Mouse (Mus musculus): ENCODE data around the gene Uhrf1. TPM values are rescaled to one million over a fixed set of nuclear protein-coding genes. Genes with fewer than 3 reads are reported as not detected.

Gene Uhrf1
- total RNA-seq, 2 experiments from 2014 or later: 1.8 to 3.1 TPM

- DNase-seq (ENCODE audit: low spot score in 2 of 2): peak in 1 of 2 experiments; percentile 18
Observed at GRCm38 (mm10) chr17:56273986-56274385, 29.1 kb upstream of the Uhrf1 start.

DNA sequence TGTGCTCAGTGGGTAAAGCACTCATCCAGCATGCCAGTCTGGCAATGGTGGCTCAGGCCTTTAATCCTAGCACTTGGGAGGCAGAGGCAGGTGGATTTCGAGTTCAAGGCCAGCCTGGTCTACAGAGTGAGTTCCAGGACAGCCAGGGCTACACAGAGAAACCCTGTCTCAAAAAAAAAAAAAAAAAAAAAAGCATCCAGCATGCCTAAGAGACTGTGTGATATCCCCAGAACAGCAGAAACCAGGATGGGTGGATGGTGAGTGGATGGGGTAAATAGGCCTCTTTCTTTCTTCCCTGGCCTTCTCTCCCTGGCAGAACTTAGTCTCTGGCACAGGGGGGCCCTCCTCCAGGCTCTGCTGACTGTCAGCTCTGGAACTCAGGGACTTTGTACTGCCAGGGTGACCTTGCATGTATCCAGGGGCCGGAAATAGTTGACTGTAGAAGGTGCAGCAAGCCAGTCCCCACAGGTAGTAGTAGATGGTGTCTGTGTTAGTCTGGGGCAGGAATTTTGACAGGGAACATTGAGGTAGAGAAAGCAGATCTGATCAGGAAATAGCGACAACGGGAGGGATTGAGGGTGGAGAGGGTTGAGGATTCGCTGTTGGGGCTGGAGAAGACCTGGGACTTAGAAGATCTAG is 27.2 kb upstream of the Uhrf1 start:
- peak in 1 of 2 experiments; percentile 49 for DNase-seq (ENCODE audit: low spot score in 2 of 2)

- DNase-seq (ENCODE audit: low spot score in 2 of 2): peak; percentile 76
Observed at GRCm38 (mm10) chr17:56276643-56277566, 26.2 kb upstream of the Uhrf1 start, which contains the start of gene Ticam1. Gene Ticam1 (minus strand): TSS chr17:56276786.

- no peak for DNase-seq (ENCODE audit: low spot score in 2 of 2)
Observed at GRCm38 (mm10) chr17:56277567-56277893, 25.6 kb upstream of the Uhrf1 start.

DNA sequence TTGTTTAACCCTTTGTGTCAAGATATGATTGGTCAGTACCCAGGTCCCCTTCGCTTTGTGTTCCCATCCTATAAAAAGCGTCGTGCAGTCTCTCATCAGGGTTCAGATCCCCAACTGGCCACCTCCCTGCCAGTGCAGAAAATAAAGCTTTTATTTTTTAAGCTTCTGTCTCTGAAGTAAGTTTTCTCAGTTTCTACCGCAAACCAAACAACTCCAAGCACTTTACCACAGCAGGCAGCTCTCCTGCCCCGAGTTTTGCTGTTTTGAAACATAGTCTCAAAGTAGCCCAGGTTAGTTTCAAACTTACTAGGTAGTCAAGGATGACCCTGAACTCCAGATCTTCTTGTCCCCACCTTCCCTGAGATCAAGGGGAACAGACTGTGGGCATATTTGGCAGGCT is 24.8 kb upstream of the Uhrf1 start:
- DNase-seq (ENCODE audit: low spot score in 2 of 2): no peak

DNA sequence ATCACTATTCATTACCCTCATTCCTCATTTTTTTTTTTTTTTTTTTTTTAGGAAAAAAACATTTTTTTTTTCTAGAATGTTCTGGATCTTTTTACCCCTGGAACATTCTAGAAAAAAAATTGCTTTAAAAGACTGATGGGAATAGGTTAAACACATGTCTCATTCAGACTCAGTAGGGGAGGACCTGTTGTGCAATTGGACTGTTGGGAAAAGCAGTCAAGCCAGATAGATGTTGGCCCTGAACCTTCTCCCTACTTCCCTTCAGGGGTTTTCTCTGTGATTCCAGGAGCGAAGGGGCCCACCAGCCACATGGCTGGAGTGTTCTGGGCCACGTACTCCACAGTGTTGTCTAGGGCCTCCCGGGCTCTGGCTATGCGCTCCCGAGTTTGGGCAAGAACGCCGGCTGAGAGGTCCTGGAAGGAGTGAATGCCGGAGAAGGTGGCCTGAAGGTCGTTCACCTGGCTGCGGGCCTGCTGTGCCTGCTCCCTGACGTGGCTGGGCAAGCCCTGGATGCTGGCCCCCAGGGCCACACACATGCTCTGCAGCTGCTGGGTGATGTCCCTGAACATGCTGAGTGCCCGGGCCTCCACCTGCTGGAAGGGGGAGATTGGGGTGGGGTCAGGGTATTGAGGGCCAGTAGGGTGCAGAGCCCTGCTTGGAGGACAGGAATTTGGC is 23.5 kb upstream of the Uhrf1 start:
- no peak for DNase-seq (ENCODE audit: low spot score in 2 of 2)

DNA sequence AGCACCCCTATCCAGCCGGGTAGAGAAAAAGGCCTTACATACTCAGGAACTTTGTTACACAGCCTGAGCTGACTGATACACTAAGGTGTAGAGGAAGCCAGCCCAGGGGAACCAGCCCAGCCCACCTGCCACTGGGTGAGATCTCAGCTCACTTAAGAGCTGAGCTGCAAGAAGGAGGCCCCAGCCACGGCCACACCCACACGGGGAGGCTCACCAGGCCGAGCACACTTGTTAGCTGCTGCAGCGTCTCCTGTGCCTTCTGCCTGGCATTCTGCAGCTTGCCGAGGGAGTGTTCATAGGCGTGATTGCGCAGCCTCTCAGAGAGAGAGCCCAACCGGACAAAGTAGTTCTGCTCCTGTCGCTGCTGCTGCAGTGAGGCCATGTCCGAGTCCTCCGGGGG is 21.9 kb upstream of the Uhrf1 start:
- no peak for DNase-seq (ENCODE audit: low spot score in 2 of 2)

GRCm38 (mm10) chr17:56282802-56283201 is 20.3 kb upstream of the Uhrf1 start:
- no peak for DNase-seq (ENCODE audit: low spot score in 2 of 2)

DNA sequence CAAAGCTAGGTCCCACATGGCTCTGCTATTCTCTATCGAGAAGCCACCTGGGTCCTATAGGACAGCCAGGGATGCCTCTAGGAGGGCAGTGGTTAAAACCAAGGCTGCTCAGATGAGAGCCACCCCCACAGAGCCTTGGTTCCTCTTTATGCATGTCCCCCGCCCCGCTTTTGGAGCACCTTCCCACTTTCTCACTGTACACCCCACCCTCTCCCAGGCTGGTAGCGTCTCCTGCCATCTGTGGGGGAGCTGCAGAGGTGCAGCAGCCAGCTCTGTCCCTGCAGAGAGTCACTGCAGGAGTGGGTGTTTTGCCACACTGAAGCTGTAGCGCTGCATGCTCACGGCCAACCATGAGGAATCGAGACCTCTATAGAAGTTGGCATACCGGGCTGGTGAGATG is 19.8 kb upstream of the Uhrf1 start:
- DNase-seq (ENCODE audit: low spot score in 2 of 2): no peak

DNA sequence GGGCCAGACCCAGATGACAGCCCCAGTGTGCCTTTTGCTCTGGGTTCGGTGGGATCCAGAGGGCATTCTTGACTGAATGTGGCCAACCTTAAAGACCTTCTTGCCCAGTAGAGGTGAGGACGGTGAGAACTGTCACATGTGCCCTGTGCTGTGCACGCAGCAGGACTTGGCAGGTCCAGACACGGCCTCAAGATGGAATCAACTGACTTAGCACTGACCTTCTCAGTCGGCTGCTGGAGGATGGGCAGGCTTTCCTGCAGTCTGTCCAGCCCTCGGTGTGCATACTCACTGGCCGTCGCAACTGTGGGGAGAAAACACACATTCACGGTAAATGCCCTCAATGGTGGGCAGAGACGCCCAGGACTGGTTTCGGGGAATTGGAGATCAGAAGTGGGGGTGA is 17.1 kb upstream of the Uhrf1 start:
- no peak for DNase-seq (ENCODE audit: low spot score in 2 of 2)

- peak in 1 of 2 experiments; percentile 63 for DNase-seq (ENCODE audit: low spot score in 2 of 2)
Observed at GRCm38 (mm10) chr17:56287830-56288229, 15.3 kb upstream of the Uhrf1 start.

- DNase-seq (ENCODE audit: low spot score in 2 of 2): no peak
Observed at GRCm38 (mm10) chr17:56288866-56289265, 14.3 kb upstream of the Uhrf1 start.

GRCm38 (mm10) chr17:56289371-56290331 is 13.5 kb upstream of the Uhrf1 start:
- DNase-seq (ENCODE audit: low spot score in 2 of 2): peak; percentile 52 to 56

GRCm38 (mm10) chr17:56290388-56291170 is 12.5 kb upstream of the Uhrf1 start:
- peak; percentile 99 for DNase-seq (ENCODE audit: low spot score in 2 of 2)

DNA sequence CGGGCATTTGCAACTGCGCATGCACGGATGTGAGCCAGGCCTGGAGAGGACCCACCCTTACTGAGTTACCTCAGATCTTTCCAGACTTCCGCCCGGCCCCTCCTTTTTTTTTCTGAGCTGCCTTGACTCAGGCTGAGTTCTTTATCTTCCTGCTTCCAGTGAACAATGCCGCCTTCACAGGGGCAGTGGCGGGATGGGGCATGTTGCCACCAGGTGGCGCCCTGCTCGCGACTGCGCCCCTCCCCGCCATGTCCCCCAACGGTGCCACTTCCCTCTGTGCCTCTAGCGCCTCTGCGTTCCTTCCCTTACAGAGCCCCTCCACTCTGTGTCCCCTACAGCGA is 12.0 kb upstream of the Uhrf1 start:
- peak; percentile 88 to 89 for DNase-seq (ENCODE audit: low spot score in 2 of 2)

- no peak for DNase-seq (ENCODE audit: low spot score in 2 of 2)
Observed at GRCm38 (mm10) chr17:56291826-56292475, 11.2 kb upstream of the Uhrf1 start.

GRCm38 (mm10) chr17:56292531-56293222 is 10.4 kb upstream of the Uhrf1 start, which contains the start of gene Plin3:
Gene Plin3 (minus strand): TSS chr17:56292873.
- DNase-seq (ENCODE audit: low spot score in 2 of 2): no peak

- DNase-seq (ENCODE audit: low spot score in 2 of 2): no peak
Observed at GRCm38 (mm10) chr17:56293291-56293690, 9.8 kb upstream of the Uhrf1 start.

GRCm38 (mm10) chr17:56294241-56294640 is 8.9 kb upstream of the Uhrf1 start:
- no peak for DNase-seq (ENCODE audit: low spot score in 2 of 2)
